Mouse (Mus musculus) lung, adult 18-20 months (tissue): ENCODE results near the gene Cttnbp2nl.
A peak's percentile ranks its signal among the peaks of the same experiment; 100 is the strongest.

Experiments used
- DNase-seq, 2 experiments: peaks; one replicate each; pipeline ENCODE4 v3.0.0; 2022; ENCODE audit warnings: mixed read lengths in 2 of 2

Cttnbp2nl gene

GRCm38 (mm10) chr3:104963331-104964276, 89.3 kb downstream of the Cttnbp2nl start:
- no peak for DNase-seq

- no peak for DNase-seq
Measured at GRCm38 (mm10) chr3:104962866-104963265, 90.1 kb downstream of the Cttnbp2nl start.

- no peak for DNase-seq
Measured at GRCm38 (mm10) chr3:104962141-104962611, 90.8 kb downstream of the Cttnbp2nl start.

- DNase-seq, result no peak
Measured at GRCm38 (mm10) chr3:104961066-104962059, 91.6 kb downstream of the Cttnbp2nl start, which contains the start of gene Wnt2b. Wnt2b (minus strand) TSS chr3:104961921.

- no peak for DNase-seq
Measured at GRCm38 (mm10) chr3:104960026-104961000, 92.6 kb downstream of the Cttnbp2nl start.

GRCm38 (mm10) chr3:104956131-104956581, 96.8 kb downstream of the Cttnbp2nl start:
- DNase-seq, result peak; percentile 56 to 74

- DNase-seq, result no peak
Measured at GRCm38 (mm10) chr3:104954551-104954950, 98.4 kb downstream of the Cttnbp2nl start.

- DNase-seq, result no peak
Measured at GRCm38 (mm10) chr3:104954137-104954536, 98.8 kb downstream of the Cttnbp2nl start.

GRCm38 (mm10) chr3:104952891-104953670, 99.9 kb downstream of the Cttnbp2nl start:
- no peak for DNase-seq
